Mouse (Mus musculus) cerebellum, postnatal 10 days (tissue): ENCODE results near the gene Npl.
"Not testable (repeated sequence)": the region's sequence is repeated elsewhere in the genome, so short reads cannot be mapped to it uniquely, and the experiment has no call there.

Experiments used
- DNase-seq, 2 experiments: peaks; one replicate each; pipeline ENCODE4 v3.0.0; 2021; ENCODE audit warnings: mixed read lengths in 2 of 2

The Npl gene

GRCm38 (mm10) chr1:153540753-153541152, 9.1 kb downstream of the Npl start:
- no peak for DNase-seq

- DNase-seq = peak in 1 of 2 experiments; percentile 23
Observed at GRCm38 (mm10) chr1:153539739-153540333, 10.0 kb downstream of the Npl start.

GRCm38 (mm10) chr1:153535611-153536010, 14.2 kb downstream of the Npl start:
- peak in 1 of 2 experiments; percentile 44 for DNase-seq

- not testable (repeated sequence) for DNase-seq
Observed at GRCm38 (mm10) chr1:153532896-153533295, 16.9 kb downstream of the Npl start.

- peak; percentile 20 to 24 for DNase-seq
Observed at GRCm38 (mm10) chr1:153532234-153532841, 17.5 kb downstream of the Npl start.

- DNase-seq = peak; percentile 19 to 26
Observed at GRCm38 (mm10) chr1:153531677-153532233, 18.1 kb downstream of the Npl start.

- DNase-seq = no peak
Observed at GRCm38 (mm10) chr1:153522116-153522515, 27.7 kb downstream of the Npl start.

- DNase-seq = peak in 1 of 2 experiments; percentile 13
Observed at GRCm38 (mm10) chr1:153515368-153515767, 34.5 kb downstream of the Npl start.

- no peak for DNase-seq
Observed at GRCm38 (mm10) chr1:153510330-153511009, 39.4 kb downstream of the Npl start.

- DNase-seq = not testable (repeated sequence)
Observed at GRCm38 (mm10) chr1:153509569-153509968, 40.3 kb downstream of the Npl start.

GRCm38 (mm10) chr1:153509012-153509411, 40.8 kb downstream of the Npl start:
- DNase-seq = no peak

GRCm38 (mm10) chr1:153506266-153506665, 43.6 kb downstream of the Npl start:
- DNase-seq = peak; percentile 62 to 71

GRCm38 (mm10) chr1:153501644-153502321, 48.1 kb downstream of the Npl start:
- no peak for DNase-seq

- DNase-seq = no peak
Observed at GRCm38 (mm10) chr1:153500030-153500429, 49.8 kb downstream of the Npl start.

GRCm38 (mm10) chr1:153496030-153496429, 53.8 kb downstream of the Npl start:
- no peak for DNase-seq

GRCm38 (mm10) chr1:153493931-153494330, 55.9 kb downstream of the Npl start:
- no peak for DNase-seq

- DNase-seq = no peak
Observed at GRCm38 (mm10) chr1:153493338-153493737, 56.5 kb downstream of the Npl start.

- no peak for DNase-seq
Observed at GRCm38 (mm10) chr1:153491822-153492221, 58.0 kb downstream of the Npl start.

- DNase-seq = no peak
Observed at GRCm38 (mm10) chr1:153491345-153491744, 58.5 kb downstream of the Npl start.

- DNase-seq = no peak
Observed at GRCm38 (mm10) chr1:153489963-153490362, 59.9 kb downstream of the Npl start.

GRCm38 (mm10) chr1:153489540-153489939, 60.3 kb downstream of the Npl start:
- DNase-seq = no peak

GRCm38 (mm10) chr1:153489132-153489531, 60.7 kb downstream of the Npl start:
- DNase-seq = no peak

GRCm38 (mm10) chr1:153487500-153487879, 62.4 kb downstream of the Npl start, which contains the start of gene Dhx9:
Dhx9 (minus strand) TSS chr1:153487660.
- peak; percentile 100 for DNase-seq
